Mouse (Mus musculus) MEL (cell line): ENCODE results near the gene Krt82.

Experiments
- CTCF ChIP-seq, 3 experiments: IDR thresholded peaks in 2 of 3; conservative IDR thresholded peaks in 1 of 3; 2 replicates each; pipeline ENCODE4 v1.5.1; 2011 to 2012; ENCODE audit warnings: low read length in 3 of 3, low read depth in 2 of 3, mild to moderate bottlenecking in 2 of 3, improper control_type of control experiment in 1 of 3, inconsistent platforms in 1 of 3, mixed read lengths in 1 of 3, moderate library complexity in 1 of 3; ENCODE audit not compliant: control insufficient read depth in 1 of 3, insufficient read depth in 1 of 3, poor library complexity in 1 of 3, severe bottlenecking in 1 of 3
- EP300 ChIP-seq, 2 experiments: IDR thresholded peaks; 2 replicates each; pipeline ENCODE4 v1.6.1; 2011; ENCODE audit warnings: improper control_type of control experiment in 2 of 2, low read length in 2 of 2, low read depth in 1 of 2, mild to moderate bottlenecking in 1 of 2
- TAL1 ChIP-seq: IDR thresholded peaks from 2 replicates; pipeline ENCODE4 v1.6.1; 2012; ENCODE audit warnings: mild to moderate bottlenecking, inconsistent platforms, low read length, moderate library complexity, mixed read lengths

GRCm38 (mm10) chr15:101537864-101538579 lies 12.4 kb downstream of the Krt82 start:
- TF ChIP-seq EP300 (IDR thresholded peaks at IDR 0.05; ENCODE audit: low read depth in 1 of 2, low read length in 2 of 2) (no peak), TAL1 (no peak), CTCF (IDR thresholded peaks at IDR 0.05 in 2 of 3, conservative IDR thresholded peaks at IDR 0.05 in 1 of 3; ENCODE audit: control insufficient read depth in 1 of 3, insufficient read depth in 1 of 3, low read depth in 2 of 3, low read length in 3 of 3, poor library complexity in 1 of 3, severe bottlenecking in 1 of 3) (no peak)
